ENCODE assay signal across 23 mouse cellular contexts in the genomic region with DNA sequence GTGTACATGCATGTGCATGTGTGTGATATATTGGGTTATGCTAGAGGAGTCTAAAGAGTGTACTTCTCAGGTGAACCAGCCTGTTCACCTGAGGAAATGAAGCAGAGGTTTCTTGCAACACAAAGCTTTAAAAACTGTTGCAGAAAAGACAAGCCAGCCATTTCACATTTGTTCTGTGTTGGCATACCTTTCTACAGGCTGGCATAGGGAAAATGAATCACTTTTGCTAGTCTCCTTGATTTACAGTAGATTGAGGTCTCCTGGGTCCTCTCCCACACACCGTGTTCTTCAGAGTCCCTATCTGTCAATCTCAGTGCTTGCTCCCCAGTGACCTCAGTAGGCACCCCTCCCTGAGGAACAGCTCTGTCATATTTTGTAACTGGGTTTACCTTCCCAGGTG.
"Had no signal": no experiment of that assay in that cellular context is flagged by ENCODE, and none has a peak within 500 bp of the region (broad histone marks: within the 10 kb centered on the region; RNA-seq: fewer than 3 reads in every experiment).

No protein-coding gene starts in this region.

- H3K36me3 ChIP-seq: heart, embryonic 10.5 days; heart, embryonic 12.5 days; limb, embryonic 10.5 days; limb, embryonic 12.5 days; liver, embryonic 13.5 days; liver, embryonic 15.5 days had no signal

- H3K4me3 ChIP-seq: heart, adult 2 months; heart, embryonic 10.5 days; heart, embryonic 12.5 days; layer of hippocampus, adult 2 months; left cerebral cortex, adult 2 months; limb, embryonic 10.5 days; limb, embryonic 12.5 days; liver, embryonic 13.5 days; liver, embryonic 15.5 days had no signal

- H3K27me3 ChIP-seq: limb, embryonic 12.5 days; liver, embryonic 13.5 days; liver, embryonic 15.5 days had no signal

- H3K9ac ChIP-seq: heart, embryonic 12.5 days; hindbrain, embryonic 14.5 days; limb, embryonic 12.5 days; liver, embryonic 13.5 days; liver, embryonic 15.5 days had no signal

- ATAC-seq: inflammation-experienced regulatory T-cells, adult 6 months; intestine, postnatal 0 days had no signal

- H3K4me1 ChIP-seq: heart, embryonic 10.5 days; heart, embryonic 12.5 days; liver, embryonic 13.5 days; liver, embryonic 15.5 days had no signal

- H3K9me3 ChIP-seq: heart, embryonic 10.5 days; heart, embryonic 12.5 days; limb, embryonic 10.5 days; liver, embryonic 13.5 days; liver, embryonic 15.5 days had no signal

- DNase-seq: gastrocnemius, postnatal 14 days; gastrocnemius, postnatal 36 days; heart, adult 2 months; heart, postnatal 10 days; heart, postnatal 4 days; kidney, adult 18-20 months; kidney, adult 8-10 months; kidney, postnatal 10 days; kidney, postnatal 25 days; kidney, postnatal 4 days; liver; liver, embryonic 13.5 days had no signal

- H3K27ac ChIP-seq: heart, adult 2 months; heart, embryonic 10.5 days; liver, embryonic 13.5 days; liver, embryonic 15.5 days had no signal

- H3K4me2 ChIP-seq: heart, embryonic 12.5 days; hindbrain, embryonic 14.5 days; limb, embryonic 12.5 days; liver, embryonic 11.5 days; liver, embryonic 13.5 days; liver, embryonic 15.5 days had no signal
